In the genomic region with DNA sequence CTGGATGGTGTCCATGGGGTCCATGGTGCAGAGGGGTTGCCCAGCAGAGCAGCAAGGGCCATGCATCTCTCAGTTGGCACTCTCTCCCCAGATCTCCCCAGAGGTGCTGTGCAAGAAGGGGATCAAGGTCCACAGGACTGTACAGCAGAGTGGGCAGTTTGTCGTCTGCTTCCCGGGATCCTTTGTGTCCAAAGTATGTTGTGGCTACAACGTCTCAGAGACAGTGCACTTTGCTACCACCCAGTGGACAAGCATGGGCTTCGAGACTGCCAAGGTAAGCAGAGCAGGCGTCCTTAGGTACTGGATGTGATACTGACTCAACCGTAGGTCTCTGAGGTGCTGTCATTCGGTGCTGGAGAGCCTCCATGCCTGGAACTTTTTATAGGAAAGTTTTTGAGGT, we compare ENCODE assay signal across 10 mouse cellular contexts.
DNase-seq lines count a peak whose midpoint lies in the region; ATAC-seq lines count a peak whose summit lies in the region.
"Had no signal": no experiment of that assay in that cellular context is flagged by ENCODE, and none has a peak within 500 bp of the region (broad histone marks: within the 10 kb centered on the region; RNA-seq: fewer than 3 reads in every experiment).

No protein-coding gene starts in this region.

- no peak overlapping the region for H3K9ac ChIP-seq in forebrain, embryonic 11.5 days (ENCODE audit: low read length)
- H3K9ac ChIP-seq in midbrain, embryonic 13.5 days (replicated peaks), result no peak overlapping the region
- no peak overlapping the region for H3K9ac ChIP-seq in neural tube, embryonic 15.5 days (replicated peaks)
- H3K9ac ChIP-seq: liver, embryonic 15.5 days had no signal

- H3K4me1 ChIP-seq in forebrain, embryonic 10.5 days, result peaks cover 5% of the 10 kb centered on the region
- 0 out of 2 replicates have a peak, but pooled peaks cover under 1% of the 10 kb centered on the region for H3K4me1 ChIP-seq in forebrain, embryonic 11.5 days (replicated peaks; ENCODE audit: control insufficient read depth, insufficient read depth, low read length)
- no peaks in the 10 kb centered on the region for H3K4me1 ChIP-seq in midbrain, embryonic 10.5 days
- H3K4me1 ChIP-seq in midbrain, embryonic 13.5 days (replicated peaks), result 0 out of 2 replicates have a peak, but pooled peaks cover 4% of the 10 kb centered on the region
- H3K4me1 ChIP-seq in neural tube, embryonic 15.5 days, result peaks cover 20% of the 10 kb centered on the region; the same call in 1 of the 2 replicates

- no peaks in the 10 kb centered on the region for H3K9me3 ChIP-seq in forebrain, embryonic 10.5 days
- no peaks in the 10 kb centered on the region for H3K9me3 ChIP-seq in forebrain, embryonic 11.5 days (ENCODE audit: control insufficient read depth, low read length)
- H3K9me3 ChIP-seq in midbrain, embryonic 10.5 days (replicated peaks), result no peaks in the 10 kb centered on the region
- no peaks in the 10 kb centered on the region for H3K9me3 ChIP-seq in midbrain, embryonic 13.5 days
- H3K9me3 ChIP-seq in neural tube, embryonic 15.5 days (replicated peaks), result no peaks in the 10 kb centered on the region
- H3K9me3 ChIP-seq: liver, embryonic 15.5 days had no signal

- no peak overlapping the region for H3K4me3 ChIP-seq in forebrain, embryonic 10.5 days
- no peak overlapping the region for H3K4me3 ChIP-seq in forebrain, embryonic 11.5 days (ENCODE audit: low read depth, low read length)
- H3K4me3 ChIP-seq in midbrain, embryonic 10.5 days, result no peak overlapping the region
- no peak overlapping the region for H3K4me3 ChIP-seq in midbrain, embryonic 13.5 days (replicated peaks)
- no peak overlapping the region for H3K4me3 ChIP-seq in neural tube, embryonic 15.5 days (replicated peaks)
- H3K4me3 ChIP-seq: liver, embryonic 15.5 days had no signal

- no peak for DNase-seq in forebrain, embryonic 10.5 days (ENCODE audit: extremely low spot score, low spot score)
- no peak for DNase-seq in forebrain, embryonic 11.5 days (ENCODE audit: low spot score)
- no peak for DNase-seq in midbrain, embryonic 10.5 days (ENCODE audit: low spot score)
- peak; percentile 46 for DNase-seq in kidney, adult 18-20 months
- no peak for DNase-seq in spleen, adult 12 weeks (ENCODE audit: low spot score)

- H3K27ac ChIP-seq in forebrain, embryonic 10.5 days, result peak overlapping the region; percentile 27; the same call in 1 of the 2 replicates
- no peak overlapping the region for H3K27ac ChIP-seq in forebrain, embryonic 11.5 days (ENCODE audit: low read depth, low read length)
- H3K27ac ChIP-seq in midbrain, embryonic 10.5 days (replicated peaks), result 0 out of 2 replicates have a peak overlapping the region, but pooled peaks have one; percentile 52
- no peak overlapping the region for H3K27ac ChIP-seq in midbrain, embryonic 13.5 days
- H3K27ac ChIP-seq in neural tube, embryonic 15.5 days (replicated peaks), result peak overlapping the region; percentile 52; the same call in 1 of the 2 replicates
- H3K27ac ChIP-seq: liver, embryonic 15.5 days had no signal

- no peak for ATAC-seq in forebrain, embryonic 11.5 days (replicated peaks; ENCODE audit: low FRiP score)
- no peak for ATAC-seq in midbrain, embryonic 13.5 days
- ATAC-seq in neural tube, embryonic 15.5 days (ENCODE audit: low FRiP score), result no peak
- no peak for ATAC-seq in erythroid progenitor cell, adult 5-6 weeks (replicated peaks; ENCODE audit: low FRiP score, poor library complexity, severe bottlenecking)

- no peak overlapping the region for H3K4me2 ChIP-seq in forebrain, embryonic 11.5 days (ENCODE audit: low read depth, low read length, severe bottlenecking)
- H3K4me2 ChIP-seq in midbrain, embryonic 13.5 days (replicated peaks), result no peak overlapping the region
- H3K4me2 ChIP-seq in neural tube, embryonic 15.5 days, result no peak overlapping the region
- H3K4me2 ChIP-seq: liver, embryonic 15.5 days had no signal

- H3K36me3 ChIP-seq in forebrain, embryonic 10.5 days (replicated peaks), result peaks cover 100% of the 10 kb centered on the region
- H3K36me3 ChIP-seq in forebrain, embryonic 11.5 days (ENCODE audit: control insufficient read depth, insufficient read depth, low read length), result peaks cover 12% of the 10 kb centered on the region
- peaks cover 100% of the 10 kb centered on the region for H3K36me3 ChIP-seq in midbrain, embryonic 10.5 days
- H3K36me3 ChIP-seq in midbrain, embryonic 13.5 days, result peaks cover 91% of the 10 kb centered on the region
- peaks cover 92% of the 10 kb centered on the region for H3K36me3 ChIP-seq in neural tube, embryonic 15.5 days

- 74% methylated on average over 7 of the region's 7 CpGs for WGBS in forebrain, embryonic 10.5 days
- 65% methylated on average over 7 of the region's 7 CpGs for WGBS in forebrain, embryonic 11.5 days
- WGBS in midbrain, embryonic 10.5 days, result 76% methylated on average over 7 of the region's 7 CpGs
- 66% methylated on average over 7 of the region's 7 CpGs for whole genome bisulfite sequencing in midbrain, embryonic 13.5 days
- 67% methylated on average over 7 of the region's 7 CpGs for WGBS in neural tube, embryonic 15.5 days

- no peaks in the 10 kb centered on the region for H3K27me3 ChIP-seq in forebrain, embryonic 10.5 days (ENCODE audit: poor library complexity, severe bottlenecking)
- H3K27me3 ChIP-seq in forebrain, embryonic 11.5 days (ENCODE audit: control insufficient read depth, insufficient read depth, low read length), result no peaks in the 10 kb centered on the region
- no peaks in the 10 kb centered on the region for H3K27me3 ChIP-seq in midbrain, embryonic 10.5 days (ENCODE audit: low read depth, poor library complexity, severe bottlenecking)
- no peaks in the 10 kb centered on the region for H3K27me3 ChIP-seq in midbrain, embryonic 13.5 days
- H3K27me3 ChIP-seq in neural tube, embryonic 15.5 days (replicated peaks), result no peaks in the 10 kb centered on the region
- H3K27me3 ChIP-seq: CH12.LX; liver, embryonic 15.5 days had no signal

Comparison
In these comparisons a context has a peak if more than half of its experiments do, and no peak if none do; other contexts are left out.
1. H3K27ac ChIP-seq: peak in forebrain, embryonic 10.5 days (single experiment), midbrain, embryonic 10.5 days (single experiment) and neural tube, embryonic 15.5 days (single experiment); none in forebrain, embryonic 11.5 days (single experiment) and midbrain, embryonic 13.5 days (single experiment).